Mouse (Mus musculus) CD4-positive, CD25-positive, alpha-beta regulatory T cell (primary cell): Measurements from ENCODE around the gene Chchd4. TPM values are rescaled to one million over a fixed set of nuclear protein-coding genes. Genes with fewer than 3 reads are reported as not detected.

ENCODE experiments used
- polyA plus RNA-seq: library from polyadenylated mRNA; unstranded; fragments of 100-300 nt; shearing (Covaris generic); gene quantifications from one replicate; pipeline ENCODE4 v1.2.1, GENCODE M21; 2017

Gene Chchd4
- 15.1 TPM for polyA plus RNA-seq

GRCm38 (mm10) chr6:91472868-91473804 is at the start of gene Chchd4, which contains the start of gene Tmem43:
Gene Chchd4, minus strand, starts transcription at chr6:91473546.
Gene Tmem43, plus strand, starts transcription at chr6:91473703.

GRCm38 (mm10) chr6:91515545-91516449 is 42.5 kb upstream of the Chchd4 start, which contains the start of the genes Xpc and Lsm3:
Gene Xpc, minus strand, starts transcription at chr6:91515888.
Gene Lsm3, plus strand, starts transcription at chr6:91515928.

Other genes starting within 250 kb of the Chchd4 start
- gene Wnt7a, start 62.2 kb downstream of the Chchd4 start, polyA plus RNA-seq: not detected
- gene Tmem43, start 157 bp upstream of the Chchd4 start, polyA plus RNA-seq: 63.9 TPM
- 36.3 TPM for gene Xpc, start 42.3 kb upstream of the Chchd4 start, polyA plus RNA-seq
- 128 TPM for gene Lsm3, start 42.4 kb upstream of the Chchd4 start, polyA plus RNA-seq
- 87.2 TPM for gene Slc6a6, start 210.5 kb upstream of the Chchd4 start, polyA plus RNA-seq